8 mouse cellular contexts compared by ENCODE assay signal in genomic region chr1:39256513-39257330, GRCm38 (mm10).
DNase-seq lines count a peak whose midpoint lies in the region.

No protein-coding gene starts in this region.

- peak; percentile 70 to 83 for DNase-seq in cerebellum, postnatal 14 days
- no peak for DNase-seq in cerebellum, adult 8-10 months
- peak; percentile 34 for DNase-seq in kidney, postnatal 10 days
- no peak for DNase-seq in kidney, postnatal 36 days
- DNase-seq in 3134 (ENCODE audit: extremely low read depth, insufficient read length, low spot score), result peak; percentile 79
- peak; percentile 16 for DNase-seq in adrenal gland, postnatal 25 days
- no peak for DNase-seq in yolk sac, embryonic 10.5 days (ENCODE audit: low spot score)
- DNase-seq in spleen, postnatal 14 days (ENCODE audit: low spot score in 2 of 2), result no peak

Comparison
In these comparisons a context has a peak if more than half of its experiments do, and no peak if none do; other contexts are left out.
1. DNase-seq: peak in cerebellum, postnatal 14 days (2 of 2), kidney, postnatal 10 days (single experiment), 3134 (single experiment) and adrenal gland, postnatal 25 days (single experiment); none in cerebellum, adult 8-10 months (single experiment), kidney, postnatal 36 days (0 of 2), yolk sac, embryonic 10.5 days (single experiment) and spleen, postnatal 14 days (0 of 2).